Mouse (Mus musculus): ENCODE measurements around the gene Gm49361.

DNA sequence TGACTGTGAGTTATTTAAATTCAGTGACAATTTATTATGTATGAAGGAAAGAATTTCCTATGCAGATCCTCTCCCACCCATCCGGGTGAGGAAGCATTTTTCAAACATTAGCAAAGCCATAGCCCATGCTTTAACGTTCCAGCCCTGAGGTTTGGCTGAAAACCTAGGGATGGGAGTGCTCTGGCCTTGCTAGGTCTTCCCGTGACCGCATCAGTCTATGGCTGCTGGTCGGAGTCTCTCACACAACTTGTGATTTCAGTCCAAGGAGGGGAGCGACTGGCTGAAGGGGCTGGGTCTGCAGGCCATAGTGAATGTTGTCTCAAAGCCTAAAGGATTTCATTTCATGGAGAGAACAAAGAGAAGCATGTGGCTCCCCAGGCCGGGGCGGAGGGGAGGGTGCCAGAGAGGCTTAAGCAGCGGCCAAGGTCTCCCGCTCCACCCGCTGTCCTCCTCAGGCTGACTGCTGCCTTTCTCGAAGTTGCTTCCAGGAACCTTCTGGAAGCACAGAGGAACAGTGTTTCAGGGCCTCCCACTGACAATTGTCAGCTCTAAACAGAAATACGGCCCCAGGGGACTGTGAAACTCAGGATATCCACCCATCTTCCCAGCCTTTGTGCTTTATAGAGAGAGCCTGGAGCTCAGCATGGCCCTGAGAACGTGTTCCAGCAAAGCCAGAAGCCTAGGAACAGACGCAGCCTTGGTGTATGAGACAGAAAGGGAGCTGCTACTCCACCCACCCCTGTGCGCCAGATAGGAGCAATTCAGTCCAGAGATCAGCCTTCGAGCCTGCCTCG is 38.6 kb downstream of the Gm49361 start:
- no peak for TF ChIP-seq MAFK (IDR thresholded peaks at IDR 0.05; ENCODE audit: insufficient read depth, low read depth, low read length)
- no peak for TF ChIP-seq ZNF384 (IDR thresholded peaks at IDR 0.05; ENCODE audit: low read depth, low read length)
- no peak for TF ChIP-seq HCFC1 (IDR thresholded peaks at IDR 0.05; ENCODE audit: borderline replicate concordance, insufficient read depth, low read length)
- TF ChIP-seq ZC3H11A (IDR thresholded peaks at IDR 0.05; ENCODE audit: borderline replicate concordance, low read depth, low read length) = no peak

All from ES-E14 (cell line).